Mouse (Mus musculus) liver, adult (tissue): ENCODE results near the gene Htra2.

ENCODE experiments used
- GATA4 ChIP-seq: IDR thresholded peaks from 2 replicates; pipeline ENCODE4 v1.6.1; 2014; ENCODE audit warnings: mild to moderate bottlenecking, low read length; ENCODE audit not compliant: insufficient replicate concordance

Htra2 gene

GRCm38 (mm10) chr6:83049367-83049766, 5.7 kb downstream of the Htra2 start:
- no peak for TF ChIP-seq GATA4

GRCm38 (mm10) chr6:83044742-83045141, 10.3 kb downstream of the Htra2 start:
- TF ChIP-seq GATA4, result no peak

- no peak for TF ChIP-seq GATA4
These were observed 11.1 kb downstream of the Htra2 start for GRCm38 (mm10) chr6:83043993-83044392.

GRCm38 (mm10) chr6:83043561-83043960, 11.5 kb downstream of the Htra2 start:
- no peak for TF ChIP-seq GATA4

GRCm38 (mm10) chr6:83040601-83041000, 14.5 kb downstream of the Htra2 start:
- no peak for TF ChIP-seq GATA4

GRCm38 (mm10) chr6:83038496-83039012, 16.5 kb downstream of the Htra2 start:
- no peak for TF ChIP-seq GATA4

- no peak for TF ChIP-seq GATA4
These were observed 17.9 kb downstream of the Htra2 start for GRCm38 (mm10) chr6:83037188-83037587.

- no peak for TF ChIP-seq GATA4
These were observed 20.5 kb downstream of the Htra2 start for GRCm38 (mm10) chr6:83034463-83035055.

- no peak for TF ChIP-seq GATA4
These were observed 21.6 kb downstream of the Htra2 start, which contains the start of the genes Dok1 and Loxl3 for GRCm38 (mm10) chr6:83033249-83034185. Gene Dok1 (minus strand): TSS chr6:83033471. Gene Loxl3 (plus strand): TSS chr6:83034173.

- TF ChIP-seq GATA4, result no peak
These were observed 22.3 kb downstream of the Htra2 start for GRCm38 (mm10) chr6:83032769-83033191.

GRCm38 (mm10) chr6:83031921-83032590, 23.0 kb downstream of the Htra2 start:
- no peak for TF ChIP-seq GATA4

GRCm38 (mm10) chr6:83031111-83031510, 24.0 kb downstream of the Htra2 start:
- no peak for TF ChIP-seq GATA4

GRCm38 (mm10) chr6:83029777-83030176, 25.3 kb downstream of the Htra2 start:
- TF ChIP-seq GATA4, result no peak

GRCm38 (mm10) chr6:83027706-83028105, 27.4 kb downstream of the Htra2 start:
- TF ChIP-seq GATA4, result no peak

- TF ChIP-seq GATA4, result no peak
These were observed 27.8 kb downstream of the Htra2 start for GRCm38 (mm10) chr6:83027293-83027692.
